Mouse (Mus musculus) stomach, postnatal 0 days (tissue): ENCODE measurements around the gene Sh3pxd2a.

ENCODE experiments used
- CTCF ChIP-seq: IDR thresholded peaks from 2 replicates; pipeline ENCODE4 v1.5.1; 2016; ENCODE audit warnings: antibody characterized with exemption, low read depth, mild to moderate bottlenecking, moderate library complexity
- EP300 ChIP-seq: optimal IDR thresholded peaks from 2 replicates; pipeline ENCODE3; 2016; ENCODE audit warnings: antibody characterized with exemption

DNA sequence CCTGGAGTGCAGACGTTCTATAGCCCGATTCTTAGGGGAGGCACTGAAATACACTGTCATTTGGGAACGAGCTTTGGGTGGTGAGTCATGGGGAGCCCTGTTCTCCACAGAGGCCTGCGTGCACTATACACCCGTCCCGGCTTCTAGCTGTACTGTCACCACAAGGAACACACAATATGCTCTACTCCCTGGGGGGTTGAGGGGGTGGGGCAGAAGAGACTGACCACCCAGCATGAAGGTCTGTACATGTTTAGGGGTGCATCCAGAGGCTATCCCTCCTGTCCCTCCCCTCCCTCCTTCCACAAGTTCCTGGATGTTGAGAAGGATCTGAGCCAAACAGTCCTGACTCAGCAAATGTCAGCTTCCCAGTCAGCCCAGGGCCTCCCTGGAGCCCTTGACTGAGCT is 182.1 kb downstream of the Sh3pxd2a start:
- TF ChIP-seq EP300 = no peak
- no peak for TF ChIP-seq CTCF
